Mouse (Mus musculus) left cerebral cortex, adult 18-20 months (tissue): ENCODE measurements at regions not wholly inside any gene's neighbourhood (a gene's known extent, or its start where the extent isn't known, plus 50 kb on each side); places are given as distances from the start of the nearest gene placed in this dataset.

Experiments
- DNase-seq, 2 experiments: peaks; one replicate each; pipeline ENCODE4 v3.0.0; 2021 to 2022; ENCODE audit warnings: low spot score in 2 of 2, mixed read lengths in 1 of 2

DNA sequence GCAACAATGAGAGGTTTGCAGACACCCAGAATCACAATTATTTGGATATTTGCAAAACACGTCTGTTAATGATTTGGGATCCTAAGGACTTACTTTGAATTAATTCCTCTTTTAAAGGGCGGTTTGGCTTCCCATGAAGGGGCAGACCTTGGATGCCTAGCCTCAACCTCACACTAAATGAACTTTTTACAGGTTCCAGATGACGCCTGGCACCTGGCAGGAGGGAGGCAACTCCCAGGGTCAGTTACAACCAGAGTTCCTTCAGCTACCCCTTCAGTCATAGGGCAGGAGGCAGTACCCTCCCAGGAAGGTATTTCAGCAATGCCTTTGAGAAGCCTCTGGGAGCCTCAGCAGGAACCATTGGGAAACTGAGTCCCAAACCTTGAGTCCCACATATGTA lies 57.9 kb upstream of the Stx18 start:
- DNase-seq: no peak

DNA sequence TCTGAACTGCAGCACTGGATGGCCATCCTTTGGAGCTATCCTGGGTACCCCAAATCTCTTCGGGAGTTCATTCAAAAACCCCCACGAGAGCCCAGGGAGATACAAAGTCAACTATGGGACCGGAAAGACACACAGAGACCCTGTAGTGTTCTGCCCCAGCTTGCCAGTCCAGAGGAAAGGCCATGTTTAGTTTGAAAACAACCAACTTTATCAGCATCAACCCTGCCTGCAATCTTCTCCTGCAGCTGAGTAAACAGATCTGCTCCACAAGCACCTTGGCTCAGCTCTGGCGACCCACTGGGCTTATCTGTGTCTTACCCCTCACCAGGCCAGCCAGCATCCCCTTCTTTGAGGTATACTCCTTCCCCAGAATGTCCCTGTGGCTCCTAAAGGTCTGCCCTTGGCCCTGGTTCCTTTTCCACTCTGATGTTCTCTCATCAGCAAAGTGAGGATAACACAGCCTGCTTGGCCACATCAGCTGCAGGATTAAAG lies 61.6 kb upstream of the Stx18 start:
- no peak for DNase-seq

DNA sequence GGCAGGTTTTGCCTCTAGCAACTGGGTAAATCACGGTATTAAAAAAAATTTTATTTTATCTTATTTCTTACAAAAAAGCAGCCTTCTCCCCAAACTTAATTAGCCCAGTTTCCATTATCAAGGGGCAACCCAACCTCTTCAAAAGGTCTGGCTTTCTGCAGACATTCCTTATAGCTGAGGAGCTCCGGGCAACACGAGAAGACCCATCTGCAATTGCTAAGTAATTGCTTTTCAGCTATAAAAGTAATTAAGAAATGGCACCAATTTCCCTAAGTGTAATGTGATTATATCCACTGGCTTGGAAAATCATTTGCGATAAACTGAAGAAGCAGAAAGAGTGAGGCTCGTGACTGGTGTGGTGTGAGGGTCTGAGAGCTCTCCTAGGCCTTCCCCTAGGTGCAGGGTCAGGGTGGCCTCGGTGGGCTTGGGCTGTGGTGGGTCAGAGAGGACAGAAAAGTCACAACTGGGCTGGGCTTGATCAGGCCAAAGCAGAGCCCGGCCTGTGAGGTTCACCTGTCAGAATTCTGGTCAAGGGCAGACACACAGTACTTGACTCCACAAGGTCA lies 65.5 kb upstream of the Stx18 start:
- DNase-seq: no peak

DNA sequence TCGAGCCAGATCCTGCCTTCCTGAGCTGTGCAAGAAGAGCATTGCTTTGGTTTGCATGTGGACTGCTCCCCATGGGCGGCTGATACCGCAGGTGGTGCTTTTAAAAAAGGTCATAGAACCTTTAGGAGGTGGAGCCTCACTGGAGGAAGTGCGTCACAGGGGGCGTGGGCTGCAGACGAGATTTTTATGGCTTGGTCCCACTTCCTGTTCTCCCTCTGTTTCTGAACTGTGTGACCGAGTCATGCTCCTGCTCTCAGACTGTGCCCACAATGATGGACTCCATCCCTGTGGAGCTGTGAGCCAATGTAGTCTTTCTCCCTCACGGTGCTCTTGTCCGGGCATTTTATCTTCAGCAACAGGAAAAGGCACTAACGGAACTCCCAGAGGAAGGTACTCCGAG lies 66.8 kb upstream of the Stx18 start:
- no peak for DNase-seq

DNA sequence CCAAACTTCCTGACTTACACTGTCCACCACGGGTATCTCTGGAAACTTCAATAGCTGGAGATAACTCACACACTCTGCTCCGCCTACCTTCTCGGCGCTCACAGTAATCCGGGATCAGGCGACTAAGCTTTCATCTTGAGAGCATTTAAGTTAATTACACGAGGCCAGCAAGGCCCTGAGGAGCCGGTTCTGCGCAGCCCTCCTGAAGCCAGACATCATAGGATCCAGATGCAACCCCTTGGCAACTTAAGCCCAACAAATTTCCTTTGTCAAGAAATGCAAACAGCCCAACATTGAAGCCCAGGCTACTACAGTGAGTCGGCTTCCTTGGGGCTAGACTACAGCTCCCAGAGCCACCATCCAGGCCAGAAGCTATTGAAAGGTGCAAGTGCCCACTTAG lies 69.9 kb upstream of the Stx18 start:
- no peak for DNase-seq

DNA sequence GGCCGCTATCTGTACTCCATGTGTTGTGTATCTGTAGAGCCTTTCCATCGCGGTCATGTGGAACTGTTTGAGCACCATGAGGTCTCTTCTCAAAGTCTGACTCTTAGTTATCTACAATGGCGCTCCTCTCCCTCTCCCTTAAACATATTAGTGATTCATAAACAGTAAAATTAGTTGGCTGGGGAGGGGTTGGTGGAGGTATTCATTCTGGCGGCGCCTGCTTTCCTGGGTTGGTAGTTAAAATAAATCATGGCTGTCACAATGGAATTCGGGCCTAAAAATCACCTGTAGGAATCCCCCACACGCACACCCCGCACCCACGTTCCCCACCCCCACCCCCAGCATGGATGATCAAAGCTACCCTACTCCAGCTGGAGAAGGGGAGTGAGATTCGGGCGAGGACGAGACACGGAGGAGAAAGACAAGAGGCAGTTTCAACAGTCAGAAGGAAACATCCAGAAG lies 70.6 kb upstream of the Stx18 start:
- DNase-seq: no peak

DNA sequence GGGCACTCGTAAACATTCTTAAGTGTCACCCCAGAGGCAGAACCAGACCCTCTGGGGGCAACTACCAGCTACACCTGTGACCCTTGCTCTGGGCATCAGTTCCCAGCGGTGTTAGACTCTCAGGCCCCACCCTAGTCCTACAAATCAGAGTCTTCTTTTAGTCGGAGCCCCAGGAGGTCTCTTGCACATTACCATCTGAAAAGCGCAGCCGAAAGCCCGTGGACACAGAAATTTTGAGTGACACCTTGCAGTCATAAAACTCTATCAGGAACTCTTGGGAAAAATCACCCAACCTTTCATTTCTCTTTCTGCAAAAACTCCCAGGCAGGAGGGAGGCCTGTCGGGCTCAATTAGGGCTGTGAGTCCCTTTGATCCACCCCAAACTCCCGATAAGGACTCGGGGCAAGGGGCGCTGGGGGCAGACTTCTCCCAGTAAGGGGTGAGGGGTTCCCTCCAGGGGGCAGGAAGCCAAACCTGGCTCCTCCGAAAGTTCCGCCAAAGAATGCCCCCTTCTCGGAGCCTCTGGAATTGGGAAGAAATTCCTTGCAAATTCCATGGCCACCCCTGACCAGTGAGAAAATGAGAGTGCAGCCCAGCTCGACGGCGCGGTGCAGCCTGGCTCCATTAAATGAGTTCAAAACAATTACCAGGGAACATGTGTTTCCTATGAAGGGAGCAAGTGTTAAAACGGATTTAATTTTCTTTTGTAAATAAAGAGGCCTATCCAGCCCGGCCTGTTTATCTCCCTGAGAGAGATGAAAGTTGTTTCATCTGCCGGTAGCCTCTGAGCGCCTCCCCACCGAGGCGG lies 71.2 kb upstream of the Stx18 start:
- no peak for DNase-seq

DNA sequence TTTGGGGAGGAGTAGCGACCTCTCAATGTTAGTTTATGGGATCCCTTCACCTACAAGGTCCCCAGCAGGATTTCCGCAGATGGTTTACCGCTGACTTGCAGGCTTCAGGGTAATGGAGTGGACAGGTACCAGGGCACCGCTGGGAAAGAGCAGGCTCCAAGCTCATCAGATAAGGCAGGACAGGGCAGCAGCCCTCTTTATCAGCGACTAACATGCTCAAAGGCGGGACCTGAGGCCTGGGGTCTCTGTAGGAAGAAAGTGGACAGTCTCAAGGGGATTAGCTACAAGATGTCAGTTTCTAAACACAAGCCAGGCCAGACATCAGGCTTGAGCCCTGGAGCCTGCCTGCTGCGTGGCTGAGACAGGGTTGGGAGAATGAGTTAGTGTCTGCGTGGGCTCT lies 74.9 kb upstream of the Stx18 start:
- DNase-seq: peak in 1 of 2 experiments; percentile 6

DNA sequence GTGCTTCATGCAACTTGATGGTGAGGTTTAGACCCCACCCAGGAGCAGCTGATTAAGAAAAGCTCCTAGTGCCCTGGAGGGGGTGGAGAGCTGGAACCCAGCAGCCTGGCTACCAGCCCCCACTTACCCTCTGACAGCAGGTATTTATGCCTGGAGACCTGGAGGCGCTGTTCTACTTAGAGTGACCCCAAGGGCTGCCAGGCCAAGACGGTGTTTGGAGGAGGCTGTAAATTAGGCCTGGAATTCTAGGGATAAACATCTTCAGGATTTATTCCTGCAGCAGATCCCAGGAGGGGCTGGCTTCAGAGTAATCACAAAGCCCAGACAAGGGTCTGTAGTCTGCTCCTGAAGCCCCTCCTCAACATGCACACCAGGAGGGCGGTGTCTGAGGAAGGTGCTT lies 76.0 kb upstream of the Stx18 start:
- no peak for DNase-seq

DNA sequence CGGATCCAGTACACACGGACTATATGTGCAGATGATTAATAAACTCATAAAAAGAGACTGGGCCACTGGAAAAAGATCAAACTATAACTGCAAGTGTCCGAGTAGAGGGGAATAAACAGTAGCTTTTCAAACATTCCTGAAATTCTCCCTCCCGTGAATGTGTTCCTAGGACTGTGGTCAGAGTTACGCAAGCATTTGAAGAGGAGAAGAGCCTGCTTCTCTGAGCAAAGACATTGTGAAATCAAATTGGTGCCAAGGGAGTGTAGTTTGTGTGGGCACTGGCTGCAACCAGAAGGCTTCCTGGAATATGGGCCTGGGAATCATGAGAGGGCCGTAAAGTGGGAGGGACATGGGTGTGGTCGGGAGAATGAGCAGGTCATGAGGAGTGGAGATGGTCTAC lies 78.3 kb upstream of the Stx18 start:
- no peak for DNase-seq

DNA sequence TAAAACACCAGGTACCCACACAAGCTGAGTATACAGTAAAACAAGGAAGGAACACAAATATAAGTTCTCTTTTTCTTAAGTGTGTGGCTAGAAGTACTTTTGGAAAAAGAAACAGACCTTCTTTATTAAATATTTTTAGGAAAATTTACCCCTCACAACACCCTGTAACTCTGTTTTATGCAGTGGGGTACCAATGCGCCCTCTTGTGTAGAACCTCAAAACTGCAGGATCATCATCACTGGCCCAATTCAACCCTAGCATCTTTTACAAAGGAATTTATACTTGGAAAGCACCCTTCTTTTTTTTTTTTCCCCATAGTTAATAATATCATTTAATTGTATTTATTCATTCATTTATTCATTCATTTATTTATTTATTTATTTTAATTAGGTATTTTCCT lies 86.4 kb upstream of the Stx18 start:
- peak; percentile 9 to 21 for DNase-seq

DNA sequence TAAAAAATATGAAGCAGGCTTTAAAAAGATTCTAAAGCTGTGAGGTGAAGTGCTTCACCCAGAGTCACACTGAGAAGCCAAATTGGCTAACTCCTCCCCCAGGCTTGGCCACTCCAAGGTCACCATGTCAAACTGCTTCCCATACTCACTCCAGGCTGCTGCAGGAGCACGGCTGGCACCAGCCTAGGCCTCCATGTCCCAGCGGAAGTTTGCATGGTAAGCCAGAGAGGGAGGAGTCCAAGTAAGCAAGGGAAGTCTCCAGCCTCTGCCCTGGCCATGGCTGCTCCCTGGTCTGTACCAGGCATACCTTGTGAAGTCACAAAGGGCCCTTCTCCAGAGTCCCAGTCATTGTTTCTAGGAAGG lies 105.8 kb upstream of the Stx18 start:
- no peak for DNase-seq

DNA sequence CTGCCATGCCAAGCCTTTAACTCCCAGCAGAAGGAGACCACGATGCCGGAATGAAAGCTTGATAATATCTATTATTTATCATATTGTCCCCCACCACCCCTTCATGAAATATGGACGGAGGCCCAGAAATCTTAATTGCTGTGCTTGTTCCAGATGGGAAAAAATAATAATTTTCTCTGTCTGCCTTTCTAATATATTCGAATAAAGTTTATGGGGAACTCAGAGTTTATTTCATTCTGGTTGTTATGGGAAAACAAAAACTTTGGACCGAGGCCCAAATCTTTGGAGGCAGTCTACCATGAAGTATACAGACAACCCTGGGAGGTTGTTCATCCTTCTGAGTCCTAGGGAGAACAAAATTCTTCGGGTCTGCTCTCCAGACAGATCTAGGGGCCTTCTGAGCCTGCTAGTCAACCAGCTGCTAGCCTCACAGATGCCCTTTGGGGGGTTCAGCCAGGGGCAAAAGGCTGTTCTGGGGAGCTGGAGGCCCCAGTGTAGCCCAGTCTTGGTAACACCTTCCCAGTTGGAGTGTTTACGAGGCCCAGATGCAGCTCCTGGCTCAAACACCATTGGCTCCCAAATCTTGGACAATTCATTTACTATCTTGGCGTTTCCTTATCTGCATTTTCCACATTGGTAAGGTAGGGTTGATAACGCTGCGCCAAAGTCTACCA lies 106.3 kb upstream of the Stx18 start:
- DNase-seq: no peak

DNA sequence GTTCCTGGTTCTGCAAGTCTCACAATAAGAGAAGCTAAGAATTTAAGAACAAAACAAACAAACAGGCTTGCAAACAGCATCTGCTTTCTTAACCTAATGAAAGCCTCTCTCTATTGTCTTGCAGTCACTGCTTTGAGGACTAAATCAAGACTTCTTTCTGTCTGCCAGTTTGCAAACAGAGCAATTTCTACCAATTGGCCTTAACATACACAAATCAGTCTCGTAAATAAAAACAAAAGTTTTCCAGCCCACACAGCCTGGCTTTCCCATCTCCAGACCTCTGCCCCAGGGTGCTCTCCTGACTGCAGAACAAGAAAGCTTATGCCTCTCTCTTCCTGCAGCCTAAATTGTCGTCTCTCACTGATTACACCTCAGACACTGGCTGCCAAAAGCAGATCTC lies 96.1 kb upstream of the Msx1 start:
- no peak for DNase-seq

DNA sequence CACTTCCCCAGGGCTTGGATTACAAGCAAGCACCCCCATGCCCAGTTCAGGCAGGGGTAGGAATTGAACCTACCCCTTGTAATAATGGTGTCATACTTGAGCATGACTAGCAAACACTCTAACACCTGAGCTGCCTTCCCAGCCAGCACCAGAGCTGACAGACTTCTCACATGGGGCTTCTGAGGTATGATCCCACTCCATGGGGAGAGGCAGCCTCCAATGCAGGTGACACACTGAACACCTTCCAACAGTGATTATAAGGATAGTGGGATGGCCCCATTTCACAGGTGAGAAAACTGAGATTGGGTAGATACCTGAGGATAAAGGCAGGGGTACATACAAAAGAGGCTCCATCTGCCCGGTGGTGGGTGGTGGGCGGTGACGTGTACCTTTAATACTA lies 94.7 kb upstream of the Msx1 start:
- DNase-seq: no peak

DNA sequence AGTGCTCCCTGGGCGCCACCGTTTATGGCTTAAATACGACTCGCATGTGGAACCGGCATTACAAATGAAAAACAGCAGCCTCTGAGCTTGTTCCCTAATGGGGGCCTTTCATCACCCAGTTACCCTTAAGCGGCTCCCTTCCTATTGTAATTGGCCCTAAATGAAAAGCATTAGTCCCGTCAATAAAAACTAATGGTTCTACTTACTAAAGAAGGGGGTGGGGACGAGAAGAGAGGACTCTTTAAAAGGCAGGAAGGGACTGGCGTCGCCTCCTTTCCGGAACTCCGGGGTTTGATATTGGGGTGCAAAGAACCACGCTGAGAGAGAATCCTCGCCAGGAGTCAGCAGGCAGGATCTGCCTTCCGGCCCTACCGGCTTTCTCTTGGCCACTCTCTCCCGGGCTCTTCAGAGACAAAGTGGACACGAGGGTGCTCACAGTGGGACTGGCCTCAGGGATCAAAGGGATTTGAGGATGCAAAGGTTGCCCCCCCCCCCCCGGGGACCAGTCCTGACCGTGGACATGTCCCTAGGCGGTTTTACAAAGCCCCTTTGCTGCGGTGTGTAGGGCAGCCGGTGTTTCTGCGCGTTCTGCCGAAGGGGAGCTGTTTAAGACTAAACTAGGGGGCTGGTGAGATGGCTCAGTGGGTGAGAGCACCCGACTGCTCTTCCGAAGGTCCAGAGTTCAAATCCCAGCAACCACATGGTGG lies 93.8 kb upstream of the Msx1 start:
- no peak for DNase-seq

DNA sequence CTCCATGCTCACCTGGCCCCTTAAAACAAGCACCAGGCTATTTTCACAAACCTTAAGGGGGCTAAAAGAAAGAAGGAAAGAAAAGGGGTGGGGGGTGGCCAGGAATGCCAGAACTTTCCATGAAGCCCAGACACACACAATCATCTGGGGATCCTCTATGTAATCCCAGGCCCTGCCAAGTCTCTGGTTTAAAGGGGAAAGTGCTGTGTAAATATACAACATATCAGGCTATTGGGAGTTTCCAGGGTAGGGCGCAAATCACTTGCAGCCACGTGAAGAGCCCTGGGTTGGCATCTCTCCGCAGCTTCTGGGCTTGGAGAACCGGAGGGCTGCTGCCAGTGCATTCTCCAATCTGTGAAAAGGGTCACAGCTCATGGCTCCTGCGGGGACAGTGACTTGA lies 92.8 kb upstream of the Msx1 start:
- DNase-seq: no peak

DNA sequence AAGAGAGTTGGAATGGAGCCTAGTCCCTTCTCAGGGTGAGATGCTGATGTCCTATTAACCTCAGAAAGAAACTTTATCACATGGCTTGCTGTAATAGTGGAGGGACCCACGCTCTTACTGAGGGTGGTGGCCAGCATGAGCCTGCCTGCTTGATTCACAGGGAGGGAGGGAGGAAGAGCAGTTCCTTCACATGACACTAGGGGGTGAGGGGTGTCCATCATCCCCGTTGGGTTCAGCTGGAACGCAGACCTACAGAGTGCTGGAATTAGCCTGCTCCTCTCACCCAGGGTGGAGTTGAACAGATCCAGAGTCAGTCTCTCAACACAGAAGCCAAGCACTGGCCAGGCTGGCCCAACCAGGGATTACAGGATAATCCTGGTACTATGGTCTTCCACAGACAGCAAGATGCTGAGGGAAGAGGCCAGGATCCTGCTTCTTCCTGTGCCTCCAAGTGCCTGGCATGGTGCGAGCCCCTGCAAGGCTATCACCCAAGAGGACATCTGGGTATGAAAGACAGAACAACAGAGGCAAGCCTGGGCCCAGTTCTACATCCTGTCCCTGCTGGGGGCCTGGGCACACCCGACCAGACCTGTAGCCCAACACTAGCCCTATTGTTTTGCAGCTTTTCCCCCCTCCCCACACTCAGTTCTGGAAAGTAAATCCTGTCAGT lies 80.4 kb upstream of the Msx1 start:
- DNase-seq: no peak

DNA sequence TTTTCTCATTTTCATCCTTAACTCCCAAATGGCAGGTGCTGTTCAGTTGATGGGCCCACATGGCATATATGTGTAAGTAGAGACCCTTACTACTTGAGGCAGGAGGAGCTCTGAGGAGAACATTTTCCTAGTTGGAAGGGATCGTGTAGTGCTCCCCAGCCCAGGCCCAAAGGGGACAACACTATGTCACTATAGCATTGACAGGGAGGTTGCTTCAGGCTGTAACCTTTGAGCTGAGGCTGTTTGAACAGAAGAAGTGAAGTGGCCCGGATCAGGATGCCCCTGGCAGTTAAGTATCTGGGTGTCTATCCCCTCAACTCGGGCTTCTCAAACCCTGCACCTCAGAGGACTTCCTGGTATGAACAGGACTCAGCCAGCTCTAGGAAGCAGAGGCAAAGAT lies 79.5 kb upstream of the Msx1 start:
- DNase-seq: no peak

DNA sequence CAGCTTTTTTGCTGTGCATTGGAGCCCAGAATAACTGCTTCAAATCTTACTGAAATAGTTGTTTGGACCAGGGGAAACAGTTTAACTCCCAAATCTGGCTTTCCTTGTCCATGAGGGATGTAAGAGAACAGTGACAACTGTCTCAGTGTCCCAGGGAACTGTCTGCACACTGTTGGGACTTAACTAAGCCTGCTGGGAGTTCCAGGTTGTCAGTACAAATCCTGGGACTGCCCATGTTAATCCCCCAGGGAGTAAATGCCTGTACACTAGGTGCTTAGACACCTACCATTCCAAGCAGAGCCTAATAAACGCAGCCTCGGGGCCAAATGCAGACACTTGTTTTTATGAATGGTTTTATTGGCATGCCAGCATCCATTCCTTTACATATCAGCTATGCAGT lies 78.4 kb upstream of the Msx1 start:
- DNase-seq: no peak

DNA sequence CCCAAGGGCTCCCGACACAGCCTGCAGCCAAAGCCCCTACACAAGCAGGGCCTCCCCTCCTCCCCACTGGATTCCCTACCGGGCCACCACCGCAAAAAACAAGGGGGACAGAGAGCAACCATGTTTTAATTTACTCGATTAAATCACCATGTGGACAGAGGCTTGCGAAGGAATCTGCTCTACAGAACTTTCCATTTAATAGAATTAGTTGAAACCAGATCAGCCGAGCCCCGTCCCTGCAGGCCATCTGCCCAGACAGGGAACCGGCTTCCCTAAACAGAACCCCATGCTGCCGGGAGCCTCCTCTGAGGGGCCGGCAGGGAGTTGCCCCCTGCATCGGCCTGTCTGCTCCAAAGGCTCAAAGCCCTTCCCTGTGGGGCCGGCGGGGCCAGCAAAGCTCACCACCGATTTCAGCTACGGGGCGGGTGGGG lies 77.5 kb upstream of the Msx1 start:
- DNase-seq: no peak
